Mouse (Mus musculus) cerebellum, adult 11 months (tissue): ENCODE data around the gene Nup37.

Experiments
- DNase-seq: peaks from one replicate; pipeline ENCODE4 v3.0.0; 2022

The Nup37 gene

GRCm38 (mm10) chr10:88146707-88147477, at the start of gene Nup37, which contains the start of gene Parpbp:
Gene Nup37 (plus strand): TSS chr10:88146992.
Gene Parpbp (minus strand): TSS chr10:88146941.
- peak; percentile 78 for DNase-seq

DNA sequence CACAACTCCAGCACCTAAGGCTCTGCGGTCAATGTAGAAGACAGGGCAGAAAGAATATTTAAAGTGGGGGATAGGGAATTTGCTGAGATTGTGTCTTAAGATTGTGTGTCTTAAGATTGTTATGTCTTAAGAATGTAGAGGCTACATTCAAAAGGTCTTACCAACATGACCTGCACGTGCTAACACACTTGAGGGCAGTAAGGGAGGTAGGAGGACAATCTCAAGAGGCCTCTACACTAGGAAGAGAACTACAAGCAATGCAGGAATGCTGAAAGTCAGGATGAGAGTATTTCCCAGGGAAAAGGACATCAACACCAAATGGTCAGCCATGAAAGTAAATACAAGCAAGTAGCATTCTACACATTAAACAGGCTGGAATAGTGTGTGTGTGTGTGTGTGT, 40.6 kb upstream of the Nup37 start:
- DNase-seq = no peak

DNA sequence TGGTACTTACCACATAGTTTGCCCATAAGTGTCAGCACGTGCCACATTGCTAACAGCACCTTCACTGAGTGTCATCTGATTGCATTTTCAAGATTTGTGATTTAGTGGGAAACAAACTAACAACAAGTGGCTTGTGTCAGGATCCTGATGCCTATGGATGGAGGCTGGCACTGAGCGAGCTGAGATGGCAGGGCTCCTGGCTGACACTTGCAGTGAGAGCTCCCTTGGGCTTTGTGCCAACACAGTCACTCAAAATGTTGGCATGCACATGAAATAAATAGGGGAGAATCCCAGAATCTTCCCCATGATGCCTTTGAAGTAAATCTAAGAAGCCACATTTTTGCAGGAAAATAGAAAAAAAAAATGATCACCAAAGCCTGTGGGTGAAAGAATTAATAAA, 33.5 kb upstream of the Nup37 start:
- DNase-seq = no peak

- DNase-seq = no peak
These were observed 27.1 kb upstream of the Nup37 start for GRCm38 (mm10) chr10:88119721-88120120.

DNA sequence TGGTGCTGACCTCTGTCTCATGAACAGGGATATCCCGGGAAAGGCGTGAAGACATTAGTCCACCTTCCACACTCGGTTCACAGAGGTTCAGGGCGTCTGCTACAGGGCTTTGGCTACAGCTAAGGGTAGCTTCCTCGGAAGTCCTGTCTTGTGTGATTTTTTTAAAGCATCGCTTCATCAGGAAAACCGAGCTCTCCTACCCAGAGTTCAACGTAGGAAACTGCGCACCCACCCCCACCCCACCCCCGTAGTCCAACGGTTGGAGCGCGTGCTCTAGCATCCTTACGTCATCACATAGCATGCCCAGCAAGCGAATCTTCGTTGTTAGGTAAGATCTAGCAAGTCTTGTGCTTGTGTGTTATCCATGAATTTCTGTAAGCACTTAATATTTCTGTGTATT, 11.2 kb upstream of the Nup37 start:
- DNase-seq = no peak

DNA sequence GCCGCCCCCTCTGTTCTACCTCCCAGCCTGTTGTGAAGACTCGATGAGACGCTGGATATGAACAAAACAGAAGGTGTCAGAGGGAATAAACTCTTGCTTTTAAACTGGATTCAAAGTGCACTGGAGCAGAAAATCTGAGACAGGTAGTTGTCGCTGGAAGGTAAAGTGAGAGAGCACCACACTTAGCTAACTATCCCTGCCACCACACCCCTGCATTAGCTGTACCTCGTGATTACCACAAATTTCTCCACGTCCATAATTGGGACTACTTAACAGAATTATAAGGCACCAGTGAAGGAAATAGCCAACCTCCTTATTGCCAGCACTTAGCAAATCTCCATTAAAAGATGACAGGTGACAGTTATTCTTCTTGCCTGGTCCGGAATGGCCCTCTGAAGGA, 605 bp upstream of the Nup37 start:
- no peak for DNase-seq

DNA sequence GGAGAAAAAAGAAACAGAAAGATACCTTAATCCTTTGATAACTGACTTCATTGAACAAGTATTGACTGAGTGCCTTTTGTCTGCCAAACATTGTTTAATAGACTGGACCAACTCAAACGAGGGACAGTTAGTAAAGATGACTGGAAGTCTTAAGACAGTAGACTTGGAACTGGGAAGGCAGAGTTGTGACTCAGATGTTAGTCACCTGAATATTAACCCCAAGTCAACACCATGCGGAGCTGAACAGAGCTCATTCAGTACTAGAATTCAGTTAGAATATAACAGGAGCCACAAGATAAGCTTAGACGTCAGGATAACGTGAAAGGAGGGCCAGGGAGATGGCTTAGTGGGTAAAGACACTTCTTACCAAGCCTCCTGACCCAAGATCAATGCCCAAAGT, 3.6 kb downstream of the Nup37 start:
- DNase-seq = no peak

- DNase-seq = no peak
These were observed 4.9 kb downstream of the Nup37 start for GRCm38 (mm10) chr10:88151658-88152057.

GRCm38 (mm10) chr10:88162096-88162495, 15.3 kb downstream of the Nup37 start:
- DNase-seq = no peak

GRCm38 (mm10) chr10:88162676-88163075, 15.9 kb downstream of the Nup37 start:
- DNase-seq = no peak

GRCm38 (mm10) chr10:88166158-88166557, 19.4 kb downstream of the Nup37 start:
- DNase-seq = no peak

DNA sequence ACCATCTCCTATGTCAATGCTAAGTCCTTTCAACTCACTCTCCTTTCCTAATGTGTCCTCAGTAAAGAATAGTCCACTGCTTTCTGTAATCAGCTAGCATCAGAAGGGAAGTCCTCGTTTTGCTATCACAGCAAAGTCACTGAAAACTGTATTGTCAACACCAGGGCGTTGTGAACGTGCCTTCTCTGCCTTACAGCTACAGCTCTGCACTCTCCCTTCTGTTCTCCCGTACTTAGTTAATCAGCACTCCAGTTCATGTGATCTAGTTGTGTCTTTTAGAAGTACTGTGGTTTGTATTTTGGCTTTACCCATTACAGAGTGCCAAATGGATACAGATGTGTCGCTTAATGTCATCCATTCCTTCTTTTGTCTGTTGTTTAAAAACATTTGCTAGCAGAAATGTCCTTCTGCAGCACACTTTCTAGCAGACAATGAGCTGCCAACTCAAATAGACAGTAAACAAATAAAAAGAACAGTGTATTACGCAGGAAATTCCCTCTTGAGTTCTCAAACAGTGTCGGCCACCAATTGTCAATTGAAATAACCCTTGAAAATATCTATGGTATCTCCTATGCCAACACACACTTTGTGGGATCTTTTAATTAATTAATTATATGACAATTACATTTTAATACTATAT, 20.8 kb downstream of the Nup37 start:
- no peak for DNase-seq

- no peak for DNase-seq
These were observed 53.7 kb downstream of the Nup37 start for GRCm38 (mm10) chr10:88200541-88200940.

DNA sequence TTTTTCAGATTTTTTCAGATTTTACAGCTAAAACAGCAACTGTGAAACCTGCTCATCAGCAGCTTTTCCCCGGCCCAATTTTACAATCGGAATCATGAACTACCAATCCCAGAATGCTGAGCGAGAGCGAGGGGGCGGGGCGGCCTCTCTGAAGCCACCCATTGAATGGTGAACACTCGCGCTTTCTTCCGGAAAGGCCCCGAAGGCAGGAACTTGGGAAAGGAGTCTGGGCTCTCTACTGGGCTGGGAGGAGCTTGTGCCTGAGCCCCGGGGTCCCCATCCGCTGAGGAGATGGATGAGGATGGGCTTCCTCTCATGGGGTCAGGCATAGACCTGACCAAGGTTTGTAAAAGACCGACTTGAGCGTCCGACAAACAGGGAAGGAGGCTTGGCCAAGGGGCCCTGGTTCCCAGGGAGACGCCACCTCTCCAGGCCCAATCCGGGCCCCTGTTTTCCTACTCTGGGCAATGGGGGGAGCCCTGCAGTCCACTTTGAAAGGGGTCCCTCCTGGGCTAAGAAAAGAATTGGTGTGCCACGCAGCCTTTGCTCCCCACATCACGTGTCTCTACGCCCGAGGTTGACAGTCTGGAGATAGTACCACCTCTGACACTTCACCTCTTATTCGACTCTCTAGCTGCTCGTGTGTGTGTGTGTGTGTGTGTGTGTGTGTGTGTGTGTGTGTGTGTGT, 54.3 kb downstream of the Nup37 start, which contains the start of gene Washc3:
TSS of gene Washc3 (plus strand) at position 143 of the 688 bp plus-strand sequence.
- DNase-seq = peak; percentile 82

DNA sequence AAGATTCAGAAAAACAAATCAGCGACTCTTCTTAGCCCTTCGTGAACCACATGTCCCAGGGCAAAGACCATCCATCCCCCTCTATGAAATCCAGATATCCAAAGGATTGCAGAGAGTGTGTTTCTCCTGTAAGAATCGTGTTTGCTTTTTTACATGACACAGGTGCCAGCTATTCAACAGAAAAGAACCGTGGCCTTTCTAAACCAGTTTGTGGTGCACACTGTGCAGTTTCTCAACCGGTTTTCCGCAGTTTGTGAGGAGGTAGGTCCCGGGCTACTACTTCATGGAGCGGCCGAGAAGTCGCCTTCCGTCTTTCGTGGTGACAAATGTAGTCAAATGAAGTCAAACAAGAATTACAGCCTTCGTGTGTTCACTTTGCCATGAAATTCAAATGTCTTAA, 54.9 kb downstream of the Nup37 start:
- DNase-seq = no peak

DNA sequence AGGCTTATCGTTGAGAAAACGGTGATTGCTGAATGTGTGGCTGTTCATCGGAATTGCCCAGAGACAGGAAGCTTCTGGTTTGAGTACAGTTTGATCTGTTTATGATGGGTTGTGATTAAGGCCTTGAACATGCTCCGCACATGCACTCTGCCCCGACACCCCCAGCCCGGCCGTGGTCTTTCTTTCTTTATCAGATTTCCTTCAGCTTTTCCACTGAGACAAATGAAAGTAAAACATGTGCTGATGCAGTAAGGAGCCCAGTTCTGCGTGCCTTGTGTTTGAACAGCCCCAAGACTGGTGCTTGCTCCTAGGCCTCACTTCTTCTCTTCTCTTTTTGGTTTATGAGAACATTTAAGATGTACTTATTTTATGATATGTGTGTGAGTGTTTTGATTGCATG, 55.8 kb downstream of the Nup37 start:
- no peak for DNase-seq

- DNase-seq = no peak
These were observed 56.4 kb downstream of the Nup37 start for GRCm38 (mm10) chr10:88203236-88203635.

GRCm38 (mm10) chr10:88212644-88213043, 65.9 kb downstream of the Nup37 start:
- no peak for DNase-seq

DNA sequence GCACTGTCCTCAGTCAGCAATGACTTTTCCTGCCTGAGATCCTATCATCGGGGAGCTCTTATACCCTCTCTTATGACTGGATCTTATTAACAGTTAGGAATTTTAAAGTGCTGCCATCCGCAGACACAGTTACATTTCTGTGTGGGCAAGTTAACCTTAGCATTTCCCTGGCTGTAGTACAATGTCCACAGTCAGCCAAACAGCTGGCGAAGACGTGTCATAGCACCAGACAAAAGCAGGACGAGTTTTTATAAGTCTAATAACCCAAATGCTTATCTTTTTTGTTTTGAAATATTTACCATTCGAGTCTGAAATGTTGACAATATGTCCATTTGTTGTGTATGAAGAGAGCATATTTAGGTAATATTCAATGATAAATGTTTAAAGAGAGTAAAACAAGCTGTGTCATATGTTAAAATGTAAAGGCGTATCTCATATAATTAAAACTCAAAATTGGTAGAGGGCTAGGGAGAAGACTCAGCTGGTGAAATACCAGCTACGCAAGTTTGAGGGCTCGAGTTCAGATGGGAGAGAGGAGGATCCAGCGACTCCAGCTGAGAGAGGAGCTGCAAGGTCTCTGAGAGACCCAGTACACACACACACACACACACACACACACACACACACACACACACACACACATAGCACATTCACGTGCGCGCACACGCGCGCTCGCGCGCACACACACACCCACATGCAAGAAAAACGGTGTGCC, 68.2 kb downstream of the Nup37 start:
- DNase-seq = no peak

DNA sequence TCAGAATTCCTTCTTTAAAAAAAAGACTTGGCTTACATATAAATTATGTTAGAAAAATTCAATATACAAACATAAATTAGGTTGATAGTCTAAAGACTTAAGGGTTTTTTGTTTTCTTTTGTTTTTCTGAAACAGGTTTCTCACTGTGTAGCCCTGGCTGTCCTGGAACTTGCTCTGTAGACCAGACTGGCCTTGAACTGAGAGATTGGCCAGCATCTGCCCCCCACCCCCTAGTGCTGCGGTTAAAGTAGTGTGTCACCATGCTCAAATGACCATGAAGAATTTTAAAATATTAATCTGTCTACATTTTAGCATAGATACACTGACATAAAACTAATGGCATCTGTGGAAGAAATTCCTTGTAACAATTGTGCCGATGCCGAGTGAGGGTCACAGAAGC, 71.4 kb downstream of the Nup37 start:
- DNase-seq = no peak

DNA sequence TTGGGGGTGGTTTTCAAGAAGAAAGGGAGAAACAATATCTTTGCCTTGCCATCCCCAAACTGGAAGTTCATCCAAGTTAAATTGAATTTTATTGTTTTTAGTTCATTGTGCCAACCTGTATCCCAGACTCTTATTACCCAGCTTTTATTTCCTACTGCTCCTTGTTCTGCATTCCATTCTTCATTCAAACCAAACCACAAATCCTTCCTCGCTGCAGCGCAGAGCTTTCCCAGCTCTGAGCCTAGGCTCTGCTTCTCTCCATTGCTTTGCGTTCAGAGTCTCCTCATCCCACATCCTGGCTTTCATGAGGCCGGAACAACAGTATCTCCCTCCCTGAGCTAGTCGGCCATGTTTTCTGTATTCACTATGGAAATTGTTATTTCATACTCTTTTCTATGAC, 74.9 kb downstream of the Nup37 start:
- DNase-seq = no peak

DNA sequence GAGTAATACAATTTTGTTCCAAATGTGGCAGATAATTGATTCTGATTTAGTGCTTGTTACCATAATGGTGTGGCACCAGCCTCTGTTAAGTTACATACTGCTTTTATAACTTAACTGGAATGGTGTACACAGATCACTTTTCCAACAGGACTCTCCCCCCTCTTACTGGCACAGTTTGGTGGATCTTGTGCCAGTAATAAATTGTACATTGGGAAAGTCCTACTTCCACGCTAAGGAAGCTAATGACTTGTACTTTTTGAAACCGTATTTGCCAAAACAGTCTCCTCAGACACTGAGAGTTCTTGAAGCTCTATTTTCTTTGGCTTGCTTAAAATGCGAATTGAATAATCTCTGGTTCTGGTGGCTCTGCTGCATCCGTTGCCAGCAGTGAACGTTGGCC, 78.6 kb downstream of the Nup37 start:
- DNase-seq = no peak

DNA sequence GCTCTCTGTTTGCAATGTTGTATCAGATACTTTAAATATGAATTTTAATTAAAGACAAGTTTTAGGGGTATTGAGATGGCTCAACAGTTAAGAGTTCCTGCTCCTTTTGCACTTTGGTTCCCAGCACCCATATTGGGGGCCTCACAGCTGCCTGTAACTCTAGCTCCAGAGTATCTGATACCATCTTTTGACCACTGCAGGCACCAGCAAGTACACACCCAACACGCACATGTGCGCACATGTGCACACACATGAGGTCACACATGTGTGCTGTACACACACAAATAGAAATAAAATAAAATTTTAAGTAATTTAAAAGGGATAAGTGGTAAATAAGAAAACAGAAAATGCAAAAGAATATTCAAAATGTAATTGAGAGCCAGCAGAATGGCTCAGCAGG, 81.2 kb downstream of the Nup37 start:
- no peak for DNase-seq
